Comparison of ENCODE assay signal across 23 mouse cellular contexts in genomic region chr7:101501236-101501635, GRCm38 (mm10).
A peak's percentile ranks its signal among the peaks of the same experiment; 100 is the strongest.
DNase-seq lines count a peak whose midpoint lies in the region; ATAC-seq and TF ChIP-seq lines count a peak whose summit lies in the region.
"Had no signal": no experiment of that assay in that cellular context is flagged by ENCODE, and none has a peak within 500 bp of the region (broad histone marks: within the 10 kb centered on the region; RNA-seq: fewer than 3 reads in every experiment).

No protein-coding gene starts in this region.

- H3K4me1 ChIP-seq in MEL (ENCODE audit: control insufficient read depth in 1 of 2, insufficient read depth in 2 of 2, low read length in 2 of 2), result peaks cover 0 to 11% of the 10 kb centered on the region in 2 experiments; a peak in 2 of 4 replicates
- 0 out of 2 replicates have a peak, but pooled peaks cover 2% of the 10 kb centered on the region for H3K4me1 ChIP-seq in forebrain, embryonic 14.5 days (ENCODE audit: control insufficient read depth, insufficient read depth, low read length)

- no peak for TF ChIP-seq POLR2A in MEL (IDR thresholded peaks at IDR 0.05; ENCODE audit: control insufficient read depth in 1 of 2, insufficient read depth in 1 of 2, low read depth in 1 of 2, low read length in 2 of 2, poor library complexity in 1 of 2)

- no peaks in the 10 kb centered on the region for H3K79me2 ChIP-seq in MEL (ENCODE audit: control insufficient read depth, insufficient read depth, low read length, poor library complexity)

- 85% methylated on average over 6 of the region's 6 CpGs for WGBS in forebrain, embryonic 14.5 days

- TF ChIP-seq EP300 in MEL (IDR thresholded peaks at IDR 0.05; ENCODE audit: low read depth in 1 of 2, low read length in 2 of 2), result no peak

- ATAC-seq in CD4-positive, CD25-positive, alpha-beta regulatory T cell, adult 4 months, result no peak
- peak; percentile 20; the same call in 1 of the 2 replicates for ATAC-seq in erythroid progenitor cell, adult 5-6 weeks (replicated peaks; ENCODE audit: low FRiP score, poor library complexity, severe bottlenecking)
- ATAC-seq in forebrain, embryonic 14.5 days, result no peak
- ATAC-seq: inflammation-experienced regulatory T-cells, adult 6 months; midbrain, embryonic 16.5 days had no signal

- H3K36me3 ChIP-seq in MEL (ENCODE audit: control insufficient read depth in 1 of 2, insufficient read depth in 2 of 2, low read length in 2 of 2), result no peaks in the 10 kb centered on the region
- no peaks in the 10 kb centered on the region for H3K36me3 ChIP-seq in forebrain, embryonic 14.5 days (ENCODE audit: control insufficient read depth, insufficient read depth, low read length)
- H3K36me3 ChIP-seq: heart, embryonic 13.5 days; hindbrain, embryonic 12.5 days; limb, embryonic 13.5 days; liver, embryonic 15.5 days; neural tube, embryonic 15.5 days had no signal

- no peaks in the 10 kb centered on the region; a peak in 1 of 4 replicates for H3K27me3 ChIP-seq in MEL (ENCODE audit: control insufficient read depth in 1 of 2, insufficient read depth in 2 of 2, low read length in 2 of 2)
- H3K27me3 ChIP-seq in forebrain, embryonic 14.5 days (replicated peaks; ENCODE audit: control insufficient read depth, insufficient read depth, low read length), result no peaks in the 10 kb centered on the region; the same call in 1 of the 2 replicates

- no peak overlapping the region for H3K4me3 ChIP-seq in MEL (ENCODE audit: control insufficient read depth in 1 of 2, insufficient read depth in 1 of 2, low read depth in 2 of 2, low read length in 2 of 2)
- H3K4me3 ChIP-seq in forebrain, embryonic 14.5 days (ENCODE audit: low read depth, low read length), result no peak overlapping the region
- H3K4me3 ChIP-seq: heart, adult 2 months; heart, embryonic 13.5 days; hindbrain, embryonic 12.5 days; layer of hippocampus, adult 2 months; limb, embryonic 13.5 days; liver, embryonic 15.5 days; neural tube, embryonic 15.5 days had no signal

- H3K9ac ChIP-seq in MEL (ENCODE audit: control insufficient read depth, low read depth, low read length, poor library complexity, severe bottlenecking), result no peak overlapping the region
- H3K9ac ChIP-seq in forebrain, embryonic 14.5 days (ENCODE audit: low read length), result no peak overlapping the region
- H3K9ac ChIP-seq: heart, embryonic 13.5 days; hindbrain, embryonic 12.5 days; limb, embryonic 13.5 days; liver, embryonic 15.5 days; neural tube, embryonic 15.5 days had no signal

- DNase-seq in CD4-positive, CD25-positive, alpha-beta regulatory T cell, adult 2 months (ENCODE audit: low read depth, low spot score), result peak; percentile 49
- peak; percentile 19 for DNase-seq in A20 (ENCODE audit: low read depth, low spot score)
- DNase-seq in MEL (ENCODE audit: low read depth, low spot score), result peak; percentile 6
- no peak for DNase-seq in forebrain, embryonic 14.5 days (ENCODE audit: low spot score)
- DNase-seq in thymus, postnatal 36 days, result no peak
- no peak for DNase-seq in retina, postnatal 1 day
- DNase-seq: cerebellum, adult 9-11 months; gastrocnemius, postnatal 36 days; kidney, adult 9 months; kidney, postnatal 25 days; lung, postnatal 4 days; thymus, postnatal 25 days had no signal

- H3K4me2 ChIP-seq in forebrain, embryonic 14.5 days (ENCODE audit: low read length), result no peak overlapping the region
- H3K4me2 ChIP-seq: heart, embryonic 13.5 days; hindbrain, embryonic 12.5 days; limb, embryonic 13.5 days; liver, embryonic 15.5 days; neural tube, embryonic 15.5 days had no signal

- no peaks in the 10 kb centered on the region for H3K9me3 ChIP-seq in MEL (replicated peaks; ENCODE audit: insufficient read depth, low read length)
- no peaks in the 10 kb centered on the region for H3K9me3 ChIP-seq in forebrain, embryonic 14.5 days (replicated peaks; ENCODE audit: control insufficient read depth, low read length)
- H3K9me3 ChIP-seq: heart, embryonic 13.5 days; hindbrain, embryonic 12.5 days; liver, embryonic 15.5 days; neural tube, embryonic 15.5 days had no signal

- no peak overlapping the region for H3K27ac ChIP-seq in MEL (ENCODE audit: control insufficient read depth, low read depth, low read length)
- no peak overlapping the region for H3K27ac ChIP-seq in forebrain, embryonic 14.5 days (ENCODE audit: low read depth, low read length)
- H3K27ac ChIP-seq: heart, adult 2 months; heart, embryonic 13.5 days; hindbrain, embryonic 12.5 days; layer of hippocampus, adult 2 months; limb, embryonic 13.5 days; liver, embryonic 15.5 days; neural tube, embryonic 15.5 days had no signal

- TF ChIP-seq RAD21 in MEL (IDR thresholded peaks at IDR 0.05; ENCODE audit: low read depth, low read length), result no peak

- TF ChIP-seq CTCF in MEL (IDR thresholded peaks at IDR 0.05 in 2 of 3, conservative IDR thresholded peaks at IDR 0.05 in 1 of 3; ENCODE audit: control insufficient read depth in 1 of 3, insufficient read depth in 1 of 3, low read depth in 2 of 3, low read length in 3 of 3, poor library complexity in 1 of 3, severe bottlenecking in 1 of 3), result no peak

TF ChIP-seq in MEL, 35 proteins besides CTCF, POLR2A, EP300 and RAD21:
- no peak for TF ChIP-seq CHD2 (IDR thresholded peaks at IDR 0.05; ENCODE audit: low read length)
- TF ChIP-seq ZMIZ1 (IDR thresholded peaks at IDR 0.05; ENCODE audit: low read depth, low read length), result no peak
- TF ChIP-seq JUND (IDR thresholded peaks at IDR 0.05; ENCODE audit: low read depth, low read length), result no peak
- no peak for TF ChIP-seq MAZ (IDR thresholded peaks at IDR 0.05; ENCODE audit: low read depth, low read length)
- TF ChIP-seq UBTF (IDR thresholded peaks at IDR 0.05; ENCODE audit: borderline replicate concordance, insufficient read depth, low read depth, low read length), result no peak
- no peak for TF ChIP-seq ZKSCAN1 (IDR thresholded peaks at IDR 0.05; ENCODE audit: low read depth, low read length)
- TF ChIP-seq GATA1 (IDR thresholded peaks at IDR 0.05; ENCODE audit: low read depth, low read length), result no peak
- TF ChIP-seq MYB (IDR thresholded peaks at IDR 0.05; ENCODE audit: low read depth, low read length), result no peak
- TF ChIP-seq NRF1 (IDR thresholded peaks at IDR 0.05; ENCODE audit: insufficient read depth, low read depth, low read length, poor library complexity, severe bottlenecking), result no peak
- no peak for TF ChIP-seq RCOR1 (IDR thresholded peaks at IDR 0.05; ENCODE audit: low read depth, low read length)
- no peak for TF ChIP-seq ETS1 (IDR thresholded peaks at IDR 0.05; ENCODE audit: low read depth, low read length)
- no peak for TF ChIP-seq KAT2A (conservative IDR thresholded peaks at IDR 0.05; ENCODE audit: low read depth, low read length)
- no peak for TF ChIP-seq MAX (IDR thresholded peaks at IDR 0.05; ENCODE audit: low read length)
- TF ChIP-seq MYC (IDR thresholded peaks at IDR 0.05; ENCODE audit: low read depth, low read length), result no peak
- TF ChIP-seq GABPA (IDR thresholded peaks at IDR 0.05; ENCODE audit: low read depth, low read length), result no peak
- no peak for TF ChIP-seq TAL1 (IDR thresholded peaks at IDR 0.05; ENCODE audit: low read length)

Comparison
In these comparisons a context has a peak if more than half of its experiments do, and no peak if none do; other contexts are left out.
1. DNase-seq: peak in CD4-positive, CD25-positive, alpha-beta regulatory T cell, adult 2 months (single experiment), A20 (single experiment) and MEL (single experiment); none in forebrain, embryonic 14.5 days (single experiment), thymus, postnatal 36 days (0 of 2) and retina, postnatal 1 day (single experiment).